Mouse (Mus musculus) lung, postnatal 14 days (tissue): ENCODE data around the gene Folr1.

Experiments used
- DNase-seq: peaks from one replicate; pipeline ENCODE4 v3.0.0; 2021

Gene Folr1

GRCm38 (mm10) chr7:101868241-101869162 lies 2.1 kb downstream of the Folr1 start:
- DNase-seq = no peak

DNA sequence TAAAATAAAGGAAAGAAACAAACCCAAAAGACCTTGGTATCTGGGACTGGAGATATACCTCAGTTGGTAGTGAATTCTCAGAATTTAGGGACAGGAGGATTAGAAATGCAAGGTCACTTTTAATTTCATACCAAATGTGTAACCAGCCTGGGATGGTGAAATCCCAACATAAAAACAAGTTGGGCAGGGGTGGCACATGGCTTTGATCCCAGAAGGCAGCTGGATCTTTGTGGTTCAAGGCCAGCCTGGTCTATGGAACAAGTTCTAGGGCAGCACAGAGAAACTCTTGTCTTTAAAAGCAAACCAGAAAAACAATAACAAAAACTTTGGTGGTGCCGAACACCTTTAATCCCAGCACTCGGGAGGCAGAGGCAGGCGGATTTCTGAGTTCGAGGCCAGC lies 3.1 kb downstream of the Folr1 start:
- DNase-seq = no peak

DNA sequence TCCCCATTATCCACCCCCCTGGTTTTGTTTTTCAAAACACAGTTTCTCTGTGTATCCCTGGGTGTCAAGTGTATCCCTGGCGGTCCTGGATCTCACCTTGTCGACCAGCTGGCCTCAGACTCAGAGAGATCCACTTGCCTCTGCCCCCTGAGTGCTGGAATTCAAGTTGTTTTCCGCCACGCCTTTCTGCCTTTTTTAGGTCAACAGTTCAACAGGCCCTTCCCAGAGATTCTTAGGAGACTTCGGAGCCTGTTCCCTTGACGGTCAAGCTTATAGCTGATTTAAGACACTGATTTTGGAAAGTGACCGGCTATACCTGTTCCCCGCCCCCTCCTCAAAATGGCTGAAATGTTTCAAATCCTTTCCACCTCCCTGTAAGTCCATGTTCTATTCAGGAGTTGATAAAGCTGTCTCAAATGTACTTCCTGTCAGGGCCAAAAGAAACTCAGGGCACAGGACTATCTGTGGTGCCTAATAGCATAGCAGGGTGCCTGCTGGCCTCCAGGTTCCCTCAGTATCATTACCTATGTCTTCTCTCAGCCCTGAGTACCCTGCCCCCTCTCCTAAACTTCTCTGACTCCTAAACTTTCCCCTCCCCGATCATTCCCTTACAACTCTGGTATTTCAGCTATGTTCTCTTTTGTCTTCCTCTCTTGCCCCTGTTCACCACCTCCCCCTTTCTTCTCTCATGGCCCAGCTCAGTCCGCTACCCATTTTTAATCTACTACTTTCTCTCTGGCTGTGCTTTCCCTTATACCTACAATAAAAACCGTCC lies 3.9 kb downstream of the Folr1 start:
- no peak for DNase-seq

DNA sequence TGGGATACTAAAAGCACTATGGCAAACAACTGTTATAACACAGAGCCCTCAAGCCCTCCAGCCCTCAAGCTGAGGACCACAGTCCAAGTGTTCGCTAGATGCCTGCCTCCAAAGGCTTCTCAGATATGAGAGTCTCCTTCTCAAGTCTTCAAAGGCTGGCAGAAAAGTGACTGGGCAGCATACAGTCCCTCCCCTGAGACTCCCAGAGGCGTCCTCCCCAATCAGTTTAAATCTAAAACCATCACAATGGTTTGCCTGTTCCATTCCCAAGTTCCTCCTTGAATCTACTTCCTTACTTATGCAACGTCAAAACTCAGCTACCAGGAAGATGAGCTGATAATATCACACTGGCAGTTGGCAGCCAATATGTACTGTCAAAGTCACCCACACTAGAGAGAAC lies 7.2 kb downstream of the Folr1 start, which contains the start of gene Anapc15:
Gene Anapc15, plus strand, starts transcription at position 301 of the 400 bp plus-strand sequence.
- DNase-seq = no peak

DNA sequence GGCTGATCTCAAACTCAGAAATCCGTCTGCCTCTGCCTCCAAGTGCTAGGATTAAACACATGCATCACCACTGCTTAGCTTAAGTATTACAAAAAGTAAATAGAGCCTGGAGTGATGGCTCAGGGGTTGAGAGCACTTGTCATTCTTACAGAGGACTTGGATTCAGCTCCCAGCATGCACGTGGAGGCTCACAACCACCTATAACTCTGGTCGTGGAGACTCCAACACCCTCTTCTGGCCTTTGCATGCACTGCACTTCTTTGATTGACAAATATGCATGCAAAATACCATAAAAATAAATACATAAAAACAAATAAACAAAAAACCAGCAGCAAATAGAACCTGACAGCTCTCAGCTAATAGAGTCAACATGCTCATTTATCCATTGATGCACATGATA lies 8.3 kb downstream of the Folr1 start:
- DNase-seq = no peak

- no peak for DNase-seq
These were observed 9.6 kb downstream of the Folr1 start for GRCm38 (mm10) chr7:101860978-101861377.

GRCm38 (mm10) chr7:101858362-101858761 lies 12.2 kb downstream of the Folr1 start:
- no peak for DNase-seq

GRCm38 (mm10) chr7:101857094-101857493 lies 13.5 kb downstream of the Folr1 start, which contains the start of gene Folr2:
TSS of gene Folr2 (minus strand) at chr7:101857194.
- DNase-seq = no peak

GRCm38 (mm10) chr7:101853816-101854215 lies 16.8 kb downstream of the Folr1 start:
- no peak for DNase-seq

DNA sequence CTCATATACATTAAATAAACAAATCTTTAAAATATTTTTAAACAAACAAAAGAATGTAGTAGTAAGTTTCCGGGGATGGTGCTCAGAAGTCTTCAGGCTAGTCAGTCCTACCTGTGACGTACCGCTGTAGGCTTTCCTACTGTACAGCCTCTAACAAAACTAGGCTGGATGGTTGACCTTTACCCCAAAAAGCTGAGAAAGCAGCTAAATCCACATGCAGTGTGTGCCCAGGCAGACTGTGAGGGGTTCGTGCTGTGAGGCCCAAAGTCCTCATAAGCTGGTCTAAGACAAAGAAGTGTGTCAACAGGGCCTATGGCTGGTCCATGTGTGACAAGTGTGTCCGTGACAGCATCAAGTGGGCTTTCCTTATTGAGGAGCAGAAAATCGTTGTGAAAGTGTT lies 17.7 kb downstream of the Folr1 start:
- no peak for DNase-seq

DNA sequence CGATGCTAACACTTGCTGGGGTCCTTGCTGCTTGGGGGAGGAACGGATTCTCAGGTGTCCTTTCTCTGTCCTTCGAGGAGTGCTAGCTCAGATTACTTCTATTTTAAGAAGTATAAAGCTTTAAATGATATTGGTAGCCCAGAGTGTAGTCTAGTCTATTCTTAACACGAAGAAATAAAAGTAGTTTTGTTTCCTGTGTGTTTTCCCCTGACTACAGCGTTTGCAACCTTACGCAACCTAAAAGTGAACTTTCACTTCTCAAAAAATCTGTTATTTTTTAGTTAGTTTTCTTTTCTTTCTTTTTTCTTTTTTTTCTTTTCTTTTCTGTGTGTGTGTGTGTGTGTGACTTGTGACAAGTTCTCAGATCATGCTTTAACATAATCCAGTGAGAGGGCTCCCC lies 18.9 kb downstream of the Folr1 start:
- DNase-seq = no peak

GRCm38 (mm10) chr7:101847934-101848333 lies 22.7 kb downstream of the Folr1 start:
- no peak for DNase-seq

GRCm38 (mm10) chr7:101844186-101844585 lies 26.4 kb downstream of the Folr1 start:
- DNase-seq = no peak

GRCm38 (mm10) chr7:101837606-101838471 lies 32.7 kb downstream of the Folr1 start, which contains the start of gene Inppl1:
TSS of gene Inppl1 (minus strand) at chr7:101838229.
- peak; percentile 92 for DNase-seq

DNA sequence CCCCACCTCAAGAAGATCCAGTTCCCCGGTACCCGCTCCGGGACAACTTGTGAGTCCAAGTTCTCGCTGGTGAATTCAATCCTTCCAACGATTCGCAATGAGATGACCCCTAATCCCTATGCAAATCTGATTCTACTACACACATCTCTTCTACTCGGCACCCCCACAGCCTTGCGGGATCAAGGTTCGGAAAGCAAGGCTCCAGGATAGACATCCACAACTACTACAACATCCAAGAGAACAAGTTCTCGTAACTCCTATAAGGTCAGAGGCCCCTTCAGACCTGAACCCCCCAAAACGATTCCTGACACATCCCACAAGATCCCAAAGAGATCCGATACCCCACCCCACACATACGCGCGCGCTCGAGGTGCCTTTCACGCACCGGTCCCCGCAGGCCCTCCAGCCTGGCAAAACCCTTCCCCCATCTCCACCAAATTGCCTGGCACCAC lies 33.4 kb downstream of the Folr1 start:
- no peak for DNase-seq

DNA sequence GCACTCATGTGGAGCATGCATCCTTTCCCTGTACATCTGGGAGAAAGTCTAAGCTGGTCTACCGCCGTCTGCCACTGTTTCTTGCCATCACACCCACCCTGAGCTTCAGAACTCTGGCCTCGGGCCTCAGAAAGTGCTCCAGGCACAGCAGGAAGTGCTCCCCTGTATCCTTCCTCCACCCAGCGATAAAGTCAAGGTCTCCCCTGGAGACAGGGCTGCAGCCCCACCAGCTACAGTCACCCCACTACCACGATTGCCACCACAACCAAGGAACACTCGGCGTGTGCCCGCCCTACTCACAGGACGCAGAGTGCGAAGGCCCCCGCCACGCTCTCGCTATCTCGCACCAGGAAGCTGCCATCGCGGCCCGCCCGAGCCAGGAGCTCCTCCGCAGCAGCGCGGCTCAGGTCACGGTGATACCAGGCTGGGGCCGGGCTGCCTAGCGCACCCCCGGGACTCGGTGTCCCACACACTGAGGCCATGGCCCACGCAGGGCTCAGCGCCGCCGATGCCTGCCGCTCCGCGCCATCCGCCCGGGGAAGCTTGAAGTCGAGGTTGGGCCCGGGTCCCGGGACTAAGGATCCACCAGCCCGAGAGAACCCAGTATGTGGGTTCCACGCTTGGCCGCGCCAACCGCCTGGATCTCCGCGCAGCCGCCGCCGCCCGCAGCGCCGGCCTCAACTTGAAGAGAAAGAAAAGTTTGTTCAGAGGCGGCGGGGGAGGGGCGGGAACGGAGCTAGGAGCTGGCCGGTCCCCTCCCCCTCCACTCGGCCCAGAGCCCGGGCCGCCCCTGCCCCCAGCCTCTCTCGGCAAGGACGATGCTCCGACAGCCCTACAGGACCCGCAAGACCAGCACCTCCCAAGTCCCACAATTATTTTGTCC lies 34.1 kb downstream of the Folr1 start:
- peak; percentile 70 for DNase-seq

DNA sequence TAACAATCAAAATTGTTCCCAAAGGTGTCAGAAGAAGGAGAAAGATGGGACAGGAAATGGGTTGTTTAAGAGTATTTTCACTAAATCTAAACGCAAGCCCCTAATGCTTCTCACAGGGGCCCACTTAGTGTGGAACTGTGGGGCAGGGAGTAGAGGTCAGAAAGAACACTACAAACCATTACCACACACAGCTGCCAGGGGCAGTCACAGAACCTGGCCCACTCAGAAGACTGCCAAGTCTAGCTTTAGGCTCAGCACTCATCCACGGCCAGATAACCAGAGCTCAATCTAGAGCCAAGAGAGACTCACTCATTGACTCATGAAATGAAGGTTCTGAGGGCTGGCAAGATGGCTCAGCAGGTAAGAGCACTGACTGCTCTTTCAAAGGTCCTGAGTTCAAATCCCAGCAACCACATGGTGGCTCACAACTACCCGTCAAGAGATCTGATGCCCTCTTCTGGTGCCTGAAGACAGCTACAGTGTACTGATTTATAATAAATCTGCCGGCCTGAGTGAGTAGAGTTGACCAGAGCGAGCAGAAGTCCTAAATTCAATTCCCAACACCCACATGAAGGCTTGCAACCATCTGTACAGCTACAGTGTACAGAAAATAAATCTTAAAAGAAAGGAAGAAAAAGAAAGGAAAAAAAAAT lies 35.0 kb downstream of the Folr1 start:
- DNase-seq = no peak

DNA sequence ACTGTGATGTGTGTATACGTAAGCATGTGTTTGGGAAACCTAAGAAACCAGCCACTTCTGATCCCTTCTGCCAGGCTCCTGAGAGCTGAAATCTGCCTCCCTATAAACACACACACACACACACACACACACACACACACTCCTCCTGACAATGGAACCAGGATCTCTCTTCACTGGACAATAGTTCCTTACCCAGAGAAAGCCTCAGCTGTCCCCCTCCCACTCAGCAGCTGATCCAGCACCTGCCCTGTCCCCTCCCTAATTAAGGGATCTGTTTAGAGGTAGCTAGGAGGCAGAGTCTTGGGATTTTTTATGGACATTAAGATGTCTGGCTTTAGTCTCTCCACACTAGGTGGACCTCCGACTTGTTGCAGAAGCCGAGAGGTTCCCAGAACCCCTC lies 35.7 kb downstream of the Folr1 start:
- DNase-seq = no peak

DNA sequence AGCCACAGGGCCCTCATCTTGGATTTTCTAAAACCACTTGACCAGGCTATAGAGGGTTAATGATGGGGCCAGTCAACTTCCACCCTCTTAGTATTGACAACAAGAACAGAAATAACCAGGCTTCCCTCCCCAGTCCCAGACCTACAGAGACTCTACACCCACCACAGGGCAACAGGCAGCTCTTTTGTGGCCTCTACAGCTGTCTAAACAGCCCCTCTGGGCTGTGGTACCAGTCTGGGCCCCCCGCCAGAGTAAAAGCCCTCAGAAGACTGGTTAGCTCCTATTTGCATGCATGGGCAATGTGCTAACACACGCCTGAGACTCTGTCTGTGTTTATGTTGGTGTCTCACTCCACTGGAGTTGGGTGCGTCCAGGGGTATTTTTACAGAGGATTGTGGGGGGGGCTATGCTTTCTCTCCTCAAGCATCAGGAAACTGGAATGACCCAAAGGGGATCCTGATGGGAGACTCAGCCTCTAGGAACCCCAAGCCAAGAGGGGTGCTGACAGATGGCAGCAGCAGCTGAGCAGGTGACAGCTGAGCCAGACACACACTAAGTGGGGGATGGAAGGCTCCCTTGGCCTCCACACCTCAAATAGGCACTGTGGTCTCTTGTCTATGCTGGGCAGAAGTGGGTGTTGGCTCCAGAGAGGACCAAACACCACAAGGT lies 36.5 kb downstream of the Folr1 start:
- no peak for DNase-seq

GRCm38 (mm10) chr7:101833352-101833751 lies 37.2 kb downstream of the Folr1 start:
- DNase-seq = no peak
